Mouse (Mus musculus) thymus, postnatal 14 days (tissue): ENCODE results near the gene Tox4.
A peak's percentile ranks its signal among the peaks of the same experiment; 100 is the strongest.
"Not testable (repeated sequence)": the region's sequence is repeated elsewhere in the genome, so short reads cannot be mapped to it uniquely, and the experiment has no call there.

Experiments
- DNase-seq: peaks from one replicate; pipeline ENCODE4 v3.0.0; 2021

Tox4 gene

GRCm38 (mm10) chr14:52278932-52279746 lies at the start of gene Tox4, which contains the start of gene Rab2b:
Tox4 (plus strand) TSS chr14:52279146.
Rab2b (minus strand) TSS chr14:52279545.
- peak; percentile 98 for DNase-seq

- no peak for DNase-seq
Measured at GRCm38 (mm10) chr14:52232249-52232648, 46.7 kb upstream of the Tox4 start.

- DNase-seq, result no peak
Measured at GRCm38 (mm10) chr14:52235165-52235564, 43.8 kb upstream of the Tox4 start.

DNA sequence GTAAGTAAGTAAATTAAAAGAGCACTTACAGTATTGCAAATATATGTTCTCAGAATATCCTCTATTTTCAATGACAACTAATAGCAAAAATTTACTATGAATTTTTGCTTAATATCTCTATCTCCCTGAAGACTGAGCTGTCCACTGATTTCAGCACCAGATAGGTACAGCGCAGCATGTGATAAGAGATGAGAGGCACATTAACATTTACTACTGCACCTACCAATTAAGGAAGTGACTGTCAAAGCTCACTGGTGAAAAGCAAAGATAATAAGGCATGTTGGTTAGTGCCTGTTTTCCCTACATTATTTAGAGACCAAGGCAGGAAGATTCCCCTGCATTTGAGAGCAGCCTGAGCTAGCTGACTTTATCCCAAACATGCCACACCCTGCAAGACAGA lies 42.7 kb upstream of the Tox4 start:
- DNase-seq, result no peak

- DNase-seq, result peak; percentile 100
Measured at GRCm38 (mm10) chr14:52244041-52244689, 34.8 kb upstream of the Tox4 start.

DNA sequence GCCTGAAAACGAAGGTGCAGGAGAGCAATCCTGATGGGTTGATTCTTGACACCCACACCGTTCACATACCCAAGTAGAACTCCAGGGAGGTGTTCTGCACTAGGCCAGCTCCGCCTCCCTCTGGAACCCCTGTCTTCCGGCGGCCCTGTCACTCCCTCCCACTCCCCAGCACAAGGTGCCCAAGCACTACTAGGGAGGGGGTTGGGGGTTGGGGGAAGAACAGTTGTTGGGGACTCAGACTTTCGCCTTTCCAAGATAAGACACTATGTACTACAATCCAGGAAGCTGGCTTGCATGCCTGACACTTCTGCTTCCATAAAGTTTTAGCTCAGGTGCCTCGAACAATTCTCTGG lies 34.3 kb upstream of the Tox4 start:
- DNase-seq, result no peak

DNA sequence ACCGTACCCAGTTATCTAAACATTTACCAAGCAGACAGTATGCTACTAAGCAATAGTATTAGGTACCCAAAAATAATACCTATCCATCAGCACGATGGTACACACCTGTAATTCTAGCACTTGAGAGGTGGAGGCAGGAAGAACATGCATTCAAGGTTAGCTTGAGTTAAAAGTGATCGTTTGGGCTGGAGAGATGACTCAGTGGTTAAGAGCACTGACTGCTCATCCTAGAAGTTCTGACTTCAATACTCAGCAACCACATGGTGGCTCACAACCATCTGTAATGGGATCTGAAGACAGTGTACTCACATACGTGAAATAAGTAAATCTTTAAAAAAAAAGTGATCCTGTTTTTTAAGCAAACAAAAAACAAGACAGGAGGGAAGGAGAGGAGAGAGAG lies 32.8 kb upstream of the Tox4 start:
- no peak for DNase-seq

DNA sequence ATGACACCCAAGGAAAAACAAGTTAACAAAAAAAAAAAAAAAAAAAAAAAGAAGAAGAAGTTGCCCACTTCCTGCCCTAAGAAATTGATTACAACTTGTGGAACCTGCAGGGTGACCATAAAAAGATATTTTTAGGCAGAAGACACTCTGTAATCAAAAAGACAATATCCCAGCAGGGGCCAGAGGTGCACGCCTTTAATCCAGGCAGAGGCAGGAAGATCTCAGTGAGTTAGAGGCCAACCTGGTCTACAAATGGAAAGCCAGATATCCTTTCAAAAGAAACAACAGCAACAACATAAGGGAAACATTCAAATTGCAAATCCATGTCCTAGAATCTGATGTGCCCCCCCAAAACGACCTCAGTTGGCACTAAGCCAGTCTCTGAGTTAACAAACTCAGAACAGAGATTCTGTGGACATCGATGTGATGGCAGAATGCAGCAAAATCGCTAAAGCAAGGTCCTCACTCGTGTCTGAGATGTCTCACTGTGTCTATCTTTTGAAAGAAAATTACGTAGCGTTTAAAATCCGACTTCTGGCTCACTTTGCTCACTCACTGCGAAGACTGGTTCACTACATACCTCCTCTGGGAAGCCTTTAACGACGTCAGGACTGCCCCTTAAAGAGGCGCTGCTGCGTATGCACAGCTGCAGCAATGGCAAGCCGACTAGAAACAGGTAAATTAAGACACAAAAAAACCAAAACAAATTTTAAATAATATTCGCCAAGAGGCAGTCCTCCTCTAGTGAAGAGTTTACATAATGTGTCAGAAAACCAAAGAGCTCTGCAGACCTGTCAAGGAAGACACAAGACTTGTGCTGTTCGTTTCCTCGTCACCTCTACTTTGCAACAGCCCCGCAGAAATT lies 22.4 kb upstream of the Tox4 start:
- DNase-seq, result peak; percentile 38

DNA sequence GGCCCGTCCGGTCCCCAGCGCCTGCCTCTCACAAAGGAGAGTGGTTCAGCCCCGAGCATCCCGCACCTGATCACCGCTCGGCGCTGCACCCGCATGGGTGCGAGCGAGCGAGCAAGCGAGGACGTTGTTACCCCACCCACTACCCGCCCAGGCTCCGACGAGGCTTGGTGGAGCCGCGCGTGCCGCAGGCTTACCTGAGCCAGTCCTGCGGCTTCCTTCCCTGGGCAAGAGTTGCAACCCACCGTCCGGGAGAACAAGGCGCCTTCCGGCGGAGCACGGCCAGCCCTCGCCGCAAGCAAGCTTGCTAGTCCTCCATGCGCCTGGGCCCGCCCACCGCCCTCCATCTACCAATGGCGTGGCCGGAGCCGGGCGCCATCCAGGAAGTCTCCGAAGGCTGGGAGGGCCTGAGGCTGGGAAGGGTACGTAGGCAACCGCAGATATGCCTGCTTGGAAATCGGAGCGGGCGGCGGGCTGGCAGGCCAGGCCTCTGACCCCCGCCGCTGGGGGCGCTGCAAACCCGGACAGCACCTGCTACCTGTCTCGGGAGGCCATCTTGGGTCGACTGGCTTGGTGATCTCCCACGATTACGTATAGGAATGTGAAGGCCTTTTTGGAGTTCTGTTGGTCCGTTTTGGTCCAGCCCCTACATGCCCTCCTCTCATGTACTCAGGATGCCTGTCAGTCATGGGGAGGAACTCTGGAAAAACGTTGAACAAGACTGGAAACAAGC lies 21.3 kb upstream of the Tox4 start, which contains the start of gene Chd8:
Gene Chd8 (minus strand): TSS at position 297 of the 730 bp plus-strand sequence.
- peak; percentile 99 for DNase-seq

DNA sequence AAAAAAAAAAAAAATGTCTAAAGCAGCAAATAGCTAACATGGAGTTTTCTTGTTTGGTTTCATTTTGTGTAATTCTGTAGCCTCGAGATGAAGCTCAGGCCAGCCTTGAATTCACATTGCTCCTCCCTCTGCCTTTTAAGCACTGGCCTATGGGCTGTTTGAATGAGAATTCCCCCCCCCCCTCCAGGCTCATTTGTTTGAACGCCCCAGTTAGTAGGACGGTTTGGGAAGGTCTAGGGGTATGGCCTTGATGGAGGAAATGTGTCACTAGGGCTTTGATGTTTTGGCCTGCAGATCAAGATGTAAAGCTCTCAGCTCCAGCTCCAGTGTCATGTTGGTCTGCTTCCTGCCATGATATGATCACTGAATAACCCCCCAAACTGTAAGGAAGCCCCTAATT lies 6.2 kb upstream of the Tox4 start:
- no peak for DNase-seq

GRCm38 (mm10) chr14:52277210-52277609 lies 1.7 kb upstream of the Tox4 start:
- DNase-seq, result no peak

GRCm38 (mm10) chr14:52279747-52280120 lies 788 bp downstream of the Tox4 start:
- no peak for DNase-seq

DNA sequence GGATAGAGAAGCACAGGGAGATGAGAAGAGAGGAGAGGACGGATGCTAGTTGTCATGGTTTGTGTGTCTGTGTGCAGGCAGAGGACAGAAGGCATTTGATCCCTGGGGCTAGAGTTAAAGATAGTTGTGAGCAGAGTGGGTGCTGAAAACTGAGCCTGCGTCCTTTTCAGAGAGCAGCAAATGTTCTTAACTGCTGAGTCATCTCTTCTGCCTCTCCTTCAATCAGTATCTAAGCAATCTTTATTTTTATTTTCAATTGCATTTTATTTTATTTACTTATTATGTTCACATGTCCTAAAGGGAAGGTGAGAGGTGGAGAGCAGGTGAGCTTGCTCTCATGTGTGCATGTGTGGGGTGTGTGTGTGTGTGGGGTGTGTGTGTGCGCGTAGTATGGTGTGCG lies 4.7 kb downstream of the Tox4 start:
- no peak for DNase-seq

DNA sequence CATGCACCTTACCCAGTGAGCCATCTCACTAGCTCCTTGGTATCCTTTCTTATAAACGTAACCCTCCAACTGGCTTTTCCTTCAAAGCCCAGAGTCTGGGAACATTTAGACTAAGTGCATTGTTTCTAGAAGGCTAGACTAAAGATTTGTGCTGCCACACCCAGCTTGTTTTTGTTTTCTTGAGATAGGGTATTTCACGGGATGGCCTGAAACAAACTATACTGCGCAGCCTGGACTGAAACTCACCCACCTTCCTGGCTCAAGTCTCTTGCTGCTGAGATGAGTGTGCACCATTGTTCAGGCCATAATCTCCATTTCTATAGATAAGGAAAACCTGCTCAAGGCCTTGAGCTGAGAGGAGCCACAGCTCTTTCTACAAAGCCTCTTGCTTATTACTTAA lies 5.2 kb downstream of the Tox4 start:
- DNase-seq, result no peak

GRCm38 (mm10) chr14:52295558-52296264 lies 16.8 kb downstream of the Tox4 start:
- DNase-seq, result no peak

- DNase-seq, result not testable (repeated sequence)
Measured at GRCm38 (mm10) chr14:52303517-52303916, 24.6 kb downstream of the Tox4 start.

DNA sequence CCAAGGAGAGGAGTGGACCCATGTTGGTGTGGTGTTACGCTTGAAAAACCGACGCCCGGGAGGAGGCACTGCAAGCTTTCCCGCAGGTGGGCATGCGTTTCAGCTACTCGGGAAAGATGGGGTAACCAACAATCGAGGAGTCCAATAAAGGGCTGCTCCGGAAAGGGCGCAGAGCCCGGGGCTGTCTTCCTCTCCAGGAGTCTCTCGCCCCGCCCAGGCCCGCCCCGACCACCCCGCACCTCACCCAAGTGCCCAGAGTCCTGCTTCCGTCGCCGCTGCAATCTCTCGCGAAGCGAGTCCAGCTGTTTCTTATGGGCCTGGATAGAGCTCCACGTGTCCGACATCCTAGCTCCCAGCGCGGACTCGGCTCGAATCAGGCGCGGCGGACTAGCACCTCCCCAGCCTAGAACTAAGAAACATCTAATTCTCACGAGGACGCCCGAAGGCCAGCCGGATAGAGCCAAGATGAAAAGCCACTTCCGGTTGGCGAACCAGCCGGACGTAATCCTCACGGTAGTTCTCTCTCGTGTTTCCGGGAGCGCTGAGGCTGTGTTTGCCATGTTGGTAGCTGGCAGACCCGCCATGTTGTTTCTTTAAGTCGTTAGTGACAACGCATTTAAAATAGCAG lies 25.8 kb downstream of the Tox4 start, which contains the start of gene Mettl3:
Gene Mettl3 (minus strand): TSS at position 485 of the 628 bp plus-strand sequence.
- peak; percentile 89 for DNase-seq

GRCm38 (mm10) chr14:52306100-52306499 lies 27.2 kb downstream of the Tox4 start:
- DNase-seq, result no peak

DNA sequence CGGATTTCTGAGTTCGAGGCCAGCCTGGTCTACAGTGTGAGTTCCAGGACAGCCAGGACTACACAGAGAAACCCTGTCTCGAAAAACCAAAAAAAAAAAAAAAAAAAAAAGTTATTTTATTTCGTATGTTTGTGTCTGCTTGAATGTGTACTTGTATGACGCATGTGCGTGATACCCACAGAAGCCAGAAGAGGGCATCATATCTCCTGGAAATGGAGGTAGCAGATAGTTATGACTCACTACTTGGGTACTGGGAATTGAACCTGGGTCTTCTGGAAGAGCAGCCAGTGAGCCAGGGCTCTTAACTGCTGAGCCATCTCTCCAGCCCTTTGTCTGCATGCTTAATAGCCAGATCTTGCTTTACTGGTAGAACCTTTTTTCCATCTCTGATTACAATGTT lies 31.4 kb downstream of the Tox4 start:
- DNase-seq, result peak; percentile 42

DNA sequence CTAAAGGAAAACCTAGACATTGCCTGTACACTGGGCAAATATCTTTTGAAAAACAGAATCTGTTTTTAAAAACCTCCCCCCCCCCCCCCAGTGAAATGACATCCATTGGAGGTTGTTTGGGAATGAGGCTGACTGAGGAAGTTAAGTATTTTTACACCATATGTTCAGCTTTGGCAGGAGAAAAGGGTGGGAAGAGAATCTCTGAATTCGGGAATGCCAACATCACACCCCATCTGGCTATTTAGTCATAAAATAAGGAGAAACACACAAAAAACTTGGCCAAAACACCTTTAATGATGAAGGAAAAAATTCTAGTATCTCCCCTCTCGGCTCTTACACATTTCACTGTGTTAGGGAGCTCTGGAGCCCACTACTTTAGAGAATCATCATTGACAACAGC lies 32.0 kb downstream of the Tox4 start:
- no peak for DNase-seq
